Mouse (Mus musculus): ENCODE measurements around the gene Plekhj1.

Plekhj1 gene

DNA sequence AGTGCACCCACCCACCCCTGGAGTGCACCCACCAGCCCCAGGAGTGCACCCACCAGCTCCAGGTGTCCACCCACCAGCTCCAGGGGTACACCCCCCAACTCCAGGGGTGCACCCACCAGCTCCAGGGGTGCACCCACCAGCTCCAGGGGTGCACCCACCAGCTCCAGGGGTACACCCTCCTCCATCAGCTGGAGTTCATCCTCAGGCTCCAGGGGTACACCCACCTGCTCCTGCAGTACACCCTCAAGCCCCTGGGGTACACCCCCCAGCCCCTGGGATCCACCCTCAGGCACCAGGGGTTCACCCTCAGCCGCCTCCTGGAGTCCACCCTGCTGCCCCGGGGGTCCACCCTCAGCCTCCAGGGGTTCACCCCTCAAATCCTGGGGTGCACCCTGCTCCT lies 5.9 kb upstream of the Plekhj1 start:
- DNase-seq = peak; percentile 3

DNA sequence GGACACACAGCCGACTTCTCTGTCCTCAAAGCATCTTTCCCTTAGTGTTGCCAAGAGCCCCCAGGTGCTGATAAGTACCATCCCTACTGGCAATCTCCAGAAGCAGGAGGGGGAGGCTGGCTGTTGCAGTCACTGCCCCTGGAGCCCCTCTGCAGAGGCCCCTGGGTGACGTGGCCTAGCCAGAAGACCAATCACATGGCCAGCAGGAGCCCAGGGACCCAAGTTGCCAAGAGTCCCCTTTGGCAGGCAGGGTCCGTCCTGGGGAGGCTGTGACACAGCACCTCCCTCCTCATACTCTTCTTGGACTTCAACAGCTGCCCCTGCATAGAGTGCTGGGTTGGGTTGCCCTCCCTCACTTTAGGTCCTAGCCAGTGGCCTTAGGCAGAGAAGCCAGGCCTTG lies 4.6 kb upstream of the Plekhj1 start:
- DNase-seq = peak; percentile 4

DNA sequence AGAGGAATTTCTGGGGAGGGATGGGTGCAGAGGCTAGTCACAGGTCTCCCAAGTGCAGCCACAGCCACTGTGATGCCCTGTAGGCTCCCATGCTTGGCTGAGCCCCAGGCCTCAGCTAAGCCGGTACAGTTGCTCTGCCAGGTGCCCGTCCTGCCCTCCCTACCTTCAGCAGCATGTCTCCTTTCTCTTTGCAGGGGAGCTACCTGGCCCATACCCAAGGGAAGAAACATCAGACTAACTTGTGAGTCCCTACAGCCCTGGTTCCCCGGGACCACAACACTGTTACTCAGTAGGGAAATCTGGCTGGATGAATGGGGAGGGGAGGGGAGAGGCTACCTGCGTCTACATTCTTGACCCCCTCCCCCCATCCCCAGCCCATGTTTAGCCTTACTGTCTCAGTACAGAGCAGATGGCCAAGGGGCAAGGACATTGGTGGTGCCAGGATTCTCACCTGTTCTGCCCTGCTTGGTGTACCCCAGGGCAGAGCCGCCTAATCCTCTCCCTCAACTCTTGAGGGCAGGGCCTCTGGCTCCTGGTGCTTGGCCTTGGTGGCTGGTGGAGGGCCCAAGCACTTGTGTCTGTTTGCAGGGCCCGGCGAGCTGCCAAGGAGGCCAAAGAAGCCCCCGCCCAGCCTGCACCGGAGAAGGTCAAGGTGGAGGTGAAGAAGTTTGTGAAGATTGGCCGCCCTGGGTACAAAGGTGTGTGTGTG lies 3.9 kb upstream of the Plekhj1 start:
- DNase-seq = peak; percentile 6

GRCm38 (mm10) chr10:80799070-80799566 lies 692 bp upstream of the Plekhj1 start:
- DNase-seq = no peak

DNA sequence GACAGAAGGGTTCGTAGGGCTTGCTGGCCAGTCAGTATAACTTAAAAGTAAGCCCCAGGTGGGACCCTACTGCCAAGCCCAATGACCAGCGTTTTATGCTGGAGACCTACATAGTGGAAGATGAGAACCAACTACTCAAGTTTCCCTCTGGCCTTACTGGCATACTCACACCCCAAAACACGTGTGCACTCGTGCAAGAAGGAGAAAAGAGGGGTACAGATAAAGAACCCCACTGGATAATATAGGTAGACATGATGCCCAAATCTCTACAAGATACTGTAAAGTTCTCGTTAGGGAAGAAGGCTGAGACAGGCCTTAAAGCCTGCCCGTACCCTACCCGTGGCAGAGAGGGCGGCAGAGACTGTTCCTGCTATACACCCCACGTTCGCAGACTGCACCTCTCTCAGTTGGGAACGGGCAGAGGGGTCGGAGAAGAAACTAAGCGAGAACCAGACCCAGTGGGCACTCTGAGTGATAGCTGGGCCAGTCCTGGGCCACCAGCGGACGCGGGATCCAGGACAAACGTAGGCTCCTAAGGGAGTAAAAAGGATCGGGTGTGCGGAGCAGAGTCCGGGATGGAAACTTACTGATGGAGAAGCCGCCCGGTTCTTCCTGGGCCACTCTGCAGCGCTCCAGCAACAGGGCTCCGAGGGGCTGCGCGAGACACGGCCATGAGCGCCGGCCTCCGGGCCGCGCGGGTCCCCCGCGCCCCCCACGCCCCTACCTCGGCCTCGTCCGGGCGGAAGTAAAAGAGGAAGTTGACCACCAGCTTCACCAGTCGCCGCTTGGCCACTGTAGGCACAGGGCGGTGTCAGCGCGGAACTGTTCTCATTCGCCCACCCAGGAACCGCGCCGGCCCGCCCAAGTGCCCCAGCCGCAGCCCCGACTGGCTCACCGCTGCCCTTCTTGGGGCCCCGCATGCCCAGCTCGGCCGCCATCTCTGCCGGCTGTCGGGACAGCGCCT lies 958 bp downstream of the Plekhj1 start:
- no peak for DNase-seq

DNA sequence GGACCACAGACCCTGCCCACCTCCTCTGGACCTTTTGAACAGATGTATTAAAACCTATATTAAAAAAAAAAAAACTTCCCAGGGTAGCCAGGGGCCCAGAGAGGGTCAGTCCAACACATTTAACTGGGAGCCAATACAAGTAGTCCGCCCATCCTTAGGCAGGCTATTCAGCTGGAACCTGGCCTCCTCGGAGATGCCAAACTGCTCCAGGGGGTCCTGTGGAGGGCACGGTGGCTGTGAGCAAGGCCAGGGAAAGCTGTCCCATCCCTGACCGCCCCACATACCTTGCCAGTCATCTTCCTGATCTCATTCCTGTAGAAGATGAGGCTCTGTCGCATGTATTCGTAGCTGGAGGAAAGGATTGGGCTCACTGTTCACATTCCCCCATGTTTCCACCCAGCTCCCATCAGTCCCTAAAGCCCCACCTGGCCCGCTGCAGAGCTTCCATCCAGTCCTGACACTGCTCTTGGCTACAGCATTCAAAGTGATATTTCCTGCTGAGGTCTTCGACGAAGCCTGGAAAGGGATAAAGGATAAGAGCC lies 2.0 kb downstream of the Plekhj1 start:
- DNase-seq = no peak

DNA sequence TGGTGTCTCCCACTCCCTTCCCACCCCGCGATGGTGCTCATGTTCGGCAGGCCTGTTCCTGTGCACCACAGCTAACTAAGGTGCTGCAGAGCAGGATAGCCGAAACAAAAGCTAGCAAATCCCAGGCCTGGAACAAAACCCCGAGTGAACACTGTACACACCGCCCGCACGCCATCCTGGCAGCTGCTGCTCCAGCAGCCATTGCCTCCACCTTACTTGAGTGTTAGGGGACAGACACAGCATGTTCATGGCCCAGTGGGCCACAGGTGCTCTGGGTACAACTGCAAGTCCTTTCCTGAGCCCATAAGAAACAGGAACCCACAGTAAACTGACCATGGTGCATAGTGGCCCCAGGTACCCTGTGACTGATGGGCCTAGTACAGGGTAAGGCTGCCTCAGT lies 3.7 kb downstream of the Plekhj1 start:
- DNase-seq = no peak

GRCm38 (mm10) chr10:80793803-80794202 lies 4.6 kb downstream of the Plekhj1 start:
- no peak for DNase-seq

DNA sequence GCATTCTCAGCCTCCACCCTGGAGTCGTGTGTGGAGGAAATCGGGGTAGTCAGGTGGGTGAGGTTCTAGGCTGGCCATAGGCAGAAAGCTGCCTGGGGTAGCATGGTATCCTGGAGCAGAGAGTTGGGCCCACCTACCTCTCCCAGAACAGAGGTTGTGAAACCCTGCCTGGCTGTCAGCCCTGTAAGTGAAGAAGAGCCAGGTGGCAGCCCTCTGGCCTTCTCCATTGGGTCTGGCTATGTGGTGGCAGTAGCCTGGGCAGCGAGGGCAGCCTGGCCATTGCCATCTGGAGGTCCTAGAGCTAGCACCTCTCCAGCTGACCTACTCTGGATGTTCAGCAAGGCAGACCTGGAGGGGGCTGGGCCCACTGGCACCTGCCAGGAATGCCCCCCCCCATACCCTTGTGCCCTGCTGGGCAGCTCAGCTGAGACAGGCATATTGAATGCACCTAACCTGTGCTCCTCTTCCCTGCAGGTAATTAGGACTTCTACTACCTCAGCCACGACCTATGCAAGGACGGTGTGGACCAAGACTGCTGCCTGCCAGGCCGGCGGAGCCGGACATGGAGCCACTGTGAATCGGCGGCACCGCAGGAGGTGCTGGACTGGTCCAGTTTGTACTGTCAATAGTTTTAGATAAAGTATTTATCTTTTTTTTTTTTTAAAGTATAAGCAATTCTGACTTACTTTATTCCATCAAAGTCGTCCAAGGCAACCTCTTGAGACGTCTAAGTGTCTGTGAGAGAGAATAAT lies 5.2 kb downstream of the Plekhj1 start:
- DNase-seq = no peak

DNA sequence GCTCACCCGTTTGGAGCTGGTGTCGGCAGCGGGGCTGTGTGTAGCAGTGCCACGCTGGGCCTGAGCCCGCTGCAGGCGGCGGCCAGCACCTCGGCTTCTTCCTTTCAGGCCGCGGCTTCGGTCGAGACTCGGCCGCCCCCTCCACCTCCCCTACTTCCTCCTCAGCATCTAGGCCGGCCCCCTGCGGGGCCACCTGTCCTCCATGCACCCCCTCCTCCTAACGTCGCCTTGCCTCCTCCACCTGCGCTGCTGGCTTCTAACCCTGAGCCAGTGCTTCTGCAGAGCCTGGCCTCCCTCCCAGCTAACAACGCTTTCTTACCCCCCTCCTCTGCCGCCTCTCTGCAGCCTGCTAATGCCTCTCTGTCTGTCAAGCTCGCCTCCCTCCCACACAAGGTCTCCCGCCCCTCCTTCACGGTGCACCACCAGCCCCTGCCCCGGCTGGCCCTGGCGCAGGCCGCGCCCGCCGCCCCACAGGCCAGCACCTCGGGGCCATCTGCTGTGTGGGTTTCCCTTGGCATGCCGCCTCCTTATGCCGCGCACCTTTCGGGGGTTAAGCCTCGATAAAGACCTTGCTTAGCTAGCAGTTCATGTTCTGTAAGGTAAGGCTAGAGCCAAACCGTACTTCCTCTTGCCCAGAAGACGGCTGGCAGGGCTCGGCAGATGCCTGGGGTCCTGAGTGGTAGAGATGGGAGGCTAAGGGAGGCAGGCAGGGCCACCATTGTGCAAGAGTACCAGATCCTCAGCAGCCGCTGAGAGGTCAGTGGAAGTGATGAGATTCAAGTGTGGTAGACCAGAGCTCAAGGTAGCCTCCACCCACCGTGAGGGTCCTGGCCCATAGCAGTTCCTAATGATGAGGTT lies 6.0 kb downstream of the Plekhj1 start:
- DNase-seq = no peak

- DNase-seq = no peak
Measured at GRCm38 (mm10) chr10:80791476-80792174, 6.8 kb downstream of the Plekhj1 start.

- DNase-seq = no peak
Measured at GRCm38 (mm10) chr10:80790761-80791404, 7.5 kb downstream of the Plekhj1 start.

DNA sequence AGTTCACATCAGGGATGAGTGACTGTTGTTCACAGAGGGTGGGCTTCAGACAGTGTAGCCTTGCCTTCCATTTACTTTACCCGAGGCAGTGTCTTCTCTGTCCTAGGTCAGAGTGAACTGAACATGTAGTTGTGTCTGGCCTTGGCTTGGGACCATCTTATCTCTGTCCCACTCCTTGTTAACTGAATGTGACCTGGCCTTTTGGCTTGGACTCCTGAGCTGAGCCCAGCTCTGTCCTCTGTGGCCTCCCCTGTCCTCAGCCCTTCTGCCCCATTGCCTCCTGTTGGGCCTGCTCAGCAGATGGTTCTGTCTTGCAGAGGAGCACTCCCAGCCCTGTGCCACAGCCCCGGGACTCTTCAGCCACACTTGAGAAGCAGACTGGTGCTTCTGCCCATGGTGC lies 10.9 kb downstream of the Plekhj1 start:
- no peak for DNase-seq

DNA sequence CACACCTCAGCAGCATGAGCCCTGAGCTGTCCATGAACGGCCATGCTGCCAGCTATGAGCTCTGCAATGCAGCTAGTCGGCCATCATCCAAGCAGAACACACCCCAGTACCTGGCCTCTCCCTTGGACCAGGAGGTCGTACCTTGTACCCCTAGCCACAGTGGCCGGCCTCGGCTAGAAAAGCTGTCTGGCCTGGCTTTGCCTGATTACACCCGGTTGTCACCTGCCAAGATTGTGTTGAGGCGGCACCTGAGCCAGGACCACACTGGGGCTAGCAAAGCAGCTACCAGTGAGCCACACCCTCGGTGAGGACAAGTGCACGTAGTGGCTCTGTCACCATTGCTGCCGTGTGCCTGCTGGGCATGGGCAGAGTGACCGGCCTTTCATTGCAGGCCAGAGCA lies 12.5 kb downstream of the Plekhj1 start:
- no peak for DNase-seq

GRCm38 (mm10) chr10:80784871-80785270 lies 13.6 kb downstream of the Plekhj1 start:
- DNase-seq = no peak

DNA sequence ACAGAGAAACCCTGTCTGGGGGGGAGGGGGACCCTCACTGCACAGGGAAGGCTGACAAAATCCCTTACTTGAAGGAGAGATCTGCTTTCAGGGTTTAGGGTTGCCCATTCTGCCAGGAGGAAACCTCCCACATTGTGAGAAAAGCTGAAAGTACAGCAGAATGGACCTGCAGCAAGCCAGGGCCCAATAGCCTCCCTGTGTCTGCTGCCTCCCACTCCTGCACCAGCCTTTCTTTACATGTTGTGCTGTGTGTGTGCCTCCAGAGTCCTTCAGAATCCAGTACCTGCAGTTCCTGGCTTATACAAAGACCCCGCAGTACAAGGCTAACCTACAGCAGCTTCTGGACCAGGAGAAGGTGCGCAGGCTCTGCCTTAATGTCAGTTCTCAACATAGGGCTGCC lies 14.1 kb downstream of the Plekhj1 start:
- no peak for DNase-seq

GRCm38 (mm10) chr10:80779565-80779964 lies 18.9 kb downstream of the Plekhj1 start:
- DNase-seq = no peak

GRCm38 (mm10) chr10:80777123-80777522 lies 21.3 kb downstream of the Plekhj1 start:
- no peak for DNase-seq

GRCm38 (mm10) chr10:80776358-80776869 lies 22.0 kb downstream of the Plekhj1 start:
- DNase-seq = no peak

DNA sequence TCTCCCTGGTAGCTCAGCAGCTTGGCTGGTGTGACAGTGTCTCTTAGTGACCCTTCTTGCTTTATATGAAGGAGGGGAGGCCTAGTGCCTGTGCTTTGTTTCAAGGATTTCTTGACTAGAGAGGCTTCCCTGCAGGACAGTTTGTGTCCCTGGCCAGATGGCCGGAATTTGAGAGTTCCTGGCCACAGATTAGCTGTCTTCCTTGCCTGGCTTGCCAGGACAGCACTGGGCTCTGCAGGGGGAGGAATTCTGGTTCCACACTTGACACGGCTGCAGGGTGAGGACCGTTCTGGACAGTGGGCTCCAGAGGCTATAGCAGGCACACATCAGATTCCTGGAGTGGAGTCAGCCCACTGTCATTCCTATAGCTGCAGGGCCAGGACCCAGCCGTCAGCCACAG lies 22.7 kb downstream of the Plekhj1 start:
- no peak for DNase-seq

Data from right cerebral cortex, postnatal 14 days (tissue).